Mouse (Mus musculus) frontal cortex, adult 2 months (tissue): ENCODE measurements around the gene Aig1. TPM values are rescaled to one million over a fixed set of nuclear protein-coding genes. Genes with fewer than 3 reads are reported as not detected.

ENCODE experiments used
- DNase-seq, 2 experiments: peaks; one replicate each; pipeline ENCODE4 v3.0.0; 2022; ENCODE audit warnings: low spot score in 1 of 2; ENCODE audit errors: extremely low spot score in 1 of 2
- polyA plus RNA-seq: library from polyadenylated mRNA; depleted of rRNA; stranded (reverse); fragments of >200 nt; gene quantifications from 2 replicates; pipeline ENCODE4 v1.2.3, GENCODE M21; 2012

Gene Aig1
- polyA plus RNA-seq, 1 experiment, result 69.6 TPM

DNA sequence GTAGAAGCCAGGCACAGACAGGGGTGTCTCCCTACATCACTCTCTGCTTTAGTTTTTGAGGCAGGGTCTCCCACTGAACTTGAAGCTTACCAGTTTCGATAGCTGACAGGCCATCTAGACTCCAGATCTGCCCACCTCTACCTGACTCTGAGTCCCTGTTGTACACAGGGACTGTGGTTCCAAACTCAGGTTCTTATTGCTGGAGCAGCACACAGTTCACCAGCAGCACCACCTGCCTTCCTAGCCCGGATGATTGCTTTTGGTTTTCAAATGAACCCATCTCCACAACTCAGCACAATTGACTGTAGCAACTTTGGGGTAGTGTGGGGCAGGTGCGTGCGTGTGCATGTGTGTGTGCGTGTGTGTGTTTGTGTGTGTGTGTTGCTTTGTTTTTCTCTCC, 155.1 kb downstream of the Aig1 start:
- DNase-seq, result no peak

DNA sequence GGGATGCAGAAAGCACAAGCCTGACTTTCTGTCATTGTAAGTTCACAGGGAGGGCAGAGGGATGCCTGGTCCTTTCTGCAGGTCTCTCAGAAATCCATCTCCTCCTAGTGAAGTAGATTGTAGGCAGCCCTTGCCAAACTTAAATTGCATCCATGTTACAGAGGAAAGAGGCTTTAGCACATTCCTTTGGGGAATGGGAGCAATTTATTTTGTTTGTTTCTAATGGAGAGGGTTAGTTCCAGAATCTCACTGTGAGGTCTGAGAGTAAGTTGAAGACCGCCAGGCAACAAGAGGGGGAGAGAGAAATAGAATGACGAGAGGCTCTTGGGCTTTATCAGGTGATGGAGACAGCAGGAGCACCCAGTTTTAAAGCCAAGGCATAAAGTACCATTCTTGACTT, 155.7 kb downstream of the Aig1 start:
- no peak for DNase-seq

DNA sequence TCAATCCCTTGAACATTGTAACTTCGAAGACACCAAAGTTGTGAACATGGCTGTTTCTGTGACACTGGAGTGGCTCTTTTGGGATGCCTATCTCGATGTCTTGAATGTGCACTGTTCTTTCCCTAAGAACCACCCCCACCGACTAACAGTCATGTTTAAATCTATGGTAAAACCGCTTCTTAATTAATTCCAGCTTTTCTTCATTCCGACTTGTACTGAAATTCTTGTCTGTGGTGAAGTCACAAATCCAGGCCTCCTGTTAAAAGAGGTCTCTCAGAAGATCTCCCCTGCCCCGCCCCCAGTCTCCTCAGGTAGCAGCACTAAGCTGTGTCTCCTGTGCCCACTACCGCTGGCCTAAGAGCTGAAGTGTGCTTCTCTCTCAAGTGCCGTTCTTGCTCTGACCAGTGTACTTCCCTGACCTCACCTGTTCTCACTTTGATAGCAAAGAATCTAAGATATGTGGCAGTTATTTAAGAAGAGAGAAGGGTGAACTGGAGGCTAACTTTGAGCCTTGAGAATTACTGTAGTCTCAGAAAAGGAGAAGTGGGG, 157.4 kb downstream of the Aig1 start:
- no peak for DNase-seq

DNA sequence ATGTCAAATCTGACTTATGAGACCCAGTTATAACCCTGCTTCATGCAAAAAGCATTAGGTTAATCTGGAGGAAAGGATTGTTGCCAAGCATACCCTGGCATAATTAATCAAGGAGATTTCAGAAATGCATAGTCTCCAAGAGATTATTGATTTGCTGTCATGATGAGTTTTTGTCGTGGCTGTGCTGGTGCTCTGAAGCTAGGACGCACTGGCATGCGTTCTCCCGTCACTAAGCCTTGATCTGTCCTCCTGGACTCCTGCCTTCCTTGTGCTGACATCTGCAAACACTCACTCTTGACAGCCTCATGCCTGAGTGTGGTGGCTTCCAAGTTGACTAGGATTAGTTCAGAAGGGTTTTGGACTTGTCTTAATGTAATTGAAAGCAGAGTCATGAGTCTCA, 163.0 kb downstream of the Aig1 start:
- DNase-seq, result no peak

DNA sequence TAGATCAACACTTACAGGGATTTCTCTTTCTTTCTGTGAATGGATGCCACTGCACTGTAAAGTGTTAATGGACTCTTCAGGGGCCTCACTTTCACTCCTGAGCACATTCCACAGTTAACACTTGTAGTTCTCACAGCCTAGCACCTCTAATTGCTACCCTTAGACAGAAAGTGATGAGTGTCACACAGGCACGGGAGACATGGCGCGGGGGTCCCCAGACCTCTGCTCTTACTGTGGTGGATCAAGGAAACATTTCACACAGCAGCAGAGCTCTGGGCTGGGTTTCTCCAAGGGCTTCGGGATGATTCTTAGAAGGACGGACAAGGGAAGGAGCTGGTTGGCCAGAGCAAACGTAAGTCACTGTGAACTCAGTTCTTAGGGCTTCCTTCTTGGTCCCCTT, 166.1 kb downstream of the Aig1 start:
- no peak for DNase-seq

DNA sequence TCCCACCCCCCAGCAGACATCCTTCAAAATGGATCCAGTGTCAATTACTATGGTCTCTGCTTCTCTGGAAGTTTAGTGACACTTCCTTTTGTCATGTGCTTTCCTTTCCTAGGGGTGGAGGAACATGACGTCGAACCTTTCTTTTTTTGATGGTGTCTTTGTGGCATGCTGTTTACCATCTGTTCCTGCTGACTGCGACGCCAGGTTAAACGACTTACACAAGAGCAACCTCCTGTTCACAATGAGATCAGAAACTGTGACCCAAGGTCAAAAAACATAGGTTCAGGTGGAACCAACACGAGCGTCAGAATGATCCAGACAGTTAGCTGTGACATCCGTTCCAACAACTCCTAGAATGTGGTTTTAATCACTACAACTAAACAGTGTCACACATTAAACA, 166.7 kb downstream of the Aig1 start:
- DNase-seq, result no peak

DNA sequence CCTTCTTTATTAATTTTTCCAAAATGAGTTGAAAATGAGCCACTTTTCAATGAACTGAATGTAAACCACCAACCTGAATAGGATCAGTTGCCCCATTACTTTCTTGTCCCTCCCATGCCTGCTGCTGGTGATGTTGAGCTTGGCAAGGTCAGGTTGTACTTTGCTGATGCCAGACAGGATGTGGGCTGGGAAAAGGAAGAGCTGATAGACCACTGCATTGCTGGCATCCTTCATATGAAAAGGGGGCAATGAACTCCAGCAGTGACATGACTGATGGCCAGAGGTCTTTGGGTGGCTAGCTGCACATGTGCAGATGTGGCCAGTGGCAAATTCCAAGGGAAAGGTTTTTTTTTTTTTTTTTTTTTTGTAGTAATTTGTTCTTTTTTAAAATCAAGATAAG, 172.5 kb downstream of the Aig1 start:
- DNase-seq, result no peak

DNA sequence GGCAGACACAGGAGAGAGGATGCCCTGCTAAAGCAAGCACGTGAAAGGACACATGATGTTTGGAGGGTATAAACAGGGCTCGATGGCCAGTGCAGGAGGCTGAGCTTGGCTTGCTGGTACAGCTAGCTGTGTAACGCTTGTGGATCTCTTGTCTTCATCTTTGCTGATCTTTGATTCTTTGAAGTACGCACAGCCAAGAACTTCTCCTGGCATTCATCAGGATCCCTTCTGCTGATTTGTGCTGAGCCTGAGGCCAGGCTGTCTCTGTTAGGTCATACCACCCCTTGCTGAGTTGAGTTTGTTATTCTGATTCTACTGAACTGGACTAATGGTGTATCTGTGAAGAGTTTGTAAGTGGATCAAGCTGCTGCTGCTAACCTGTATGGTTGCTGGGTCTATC, 175.5 kb downstream of the Aig1 start:
- no peak for DNase-seq

DNA sequence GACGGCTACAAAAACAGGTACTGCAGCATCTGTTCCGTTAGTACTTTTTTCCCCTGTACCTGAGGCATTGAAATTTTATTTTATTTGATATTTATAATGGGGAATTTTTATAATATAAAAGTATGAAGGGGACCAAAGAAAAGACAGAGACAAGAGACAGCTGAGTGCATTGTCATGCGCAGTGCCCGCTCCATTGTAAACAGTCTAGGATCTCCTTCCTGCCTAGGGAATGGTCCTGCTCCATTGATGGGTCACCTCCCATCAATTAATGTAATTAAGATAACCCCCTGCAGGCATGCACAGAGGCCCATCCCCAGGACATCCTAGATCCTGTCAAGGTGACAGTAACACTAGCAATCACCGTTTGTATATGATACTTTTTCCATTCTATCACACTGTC, 178.0 kb downstream of the Aig1 start:
- DNase-seq, result no peak

DNA sequence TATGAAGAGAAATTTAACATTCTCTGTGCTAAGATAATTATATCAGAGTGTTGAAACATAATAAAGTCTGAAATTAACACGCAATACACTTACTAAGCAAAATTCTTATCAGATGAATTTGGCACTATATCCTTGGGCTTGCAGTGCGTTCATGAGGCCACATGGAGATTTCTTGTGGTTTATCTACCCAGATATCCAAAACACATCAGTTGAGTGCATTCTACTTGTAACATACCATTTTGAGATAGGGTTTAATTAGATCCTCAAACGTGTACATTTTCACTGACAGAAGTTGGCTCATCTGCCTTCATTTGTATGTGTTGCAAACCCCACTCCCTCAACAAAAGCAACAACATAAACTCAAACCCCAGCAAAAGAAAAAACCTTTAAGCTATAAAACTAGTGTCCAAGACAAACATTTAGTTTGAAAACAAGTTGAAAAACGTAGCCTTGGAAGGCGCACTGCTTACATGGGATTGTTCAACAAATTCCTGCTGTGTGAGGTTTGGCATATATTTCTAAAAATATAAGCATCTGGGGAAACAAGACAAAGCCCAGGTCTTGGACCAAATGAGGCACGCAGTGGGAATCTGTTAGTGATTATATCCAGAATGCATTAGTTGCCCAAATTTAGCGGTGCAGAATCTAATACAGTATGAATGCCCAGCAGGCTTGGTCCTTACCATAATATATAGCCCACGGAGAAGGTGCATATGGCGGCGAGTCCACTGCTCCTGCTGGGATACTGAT, 178.8 kb downstream of the Aig1 start:
- no peak for DNase-seq

DNA sequence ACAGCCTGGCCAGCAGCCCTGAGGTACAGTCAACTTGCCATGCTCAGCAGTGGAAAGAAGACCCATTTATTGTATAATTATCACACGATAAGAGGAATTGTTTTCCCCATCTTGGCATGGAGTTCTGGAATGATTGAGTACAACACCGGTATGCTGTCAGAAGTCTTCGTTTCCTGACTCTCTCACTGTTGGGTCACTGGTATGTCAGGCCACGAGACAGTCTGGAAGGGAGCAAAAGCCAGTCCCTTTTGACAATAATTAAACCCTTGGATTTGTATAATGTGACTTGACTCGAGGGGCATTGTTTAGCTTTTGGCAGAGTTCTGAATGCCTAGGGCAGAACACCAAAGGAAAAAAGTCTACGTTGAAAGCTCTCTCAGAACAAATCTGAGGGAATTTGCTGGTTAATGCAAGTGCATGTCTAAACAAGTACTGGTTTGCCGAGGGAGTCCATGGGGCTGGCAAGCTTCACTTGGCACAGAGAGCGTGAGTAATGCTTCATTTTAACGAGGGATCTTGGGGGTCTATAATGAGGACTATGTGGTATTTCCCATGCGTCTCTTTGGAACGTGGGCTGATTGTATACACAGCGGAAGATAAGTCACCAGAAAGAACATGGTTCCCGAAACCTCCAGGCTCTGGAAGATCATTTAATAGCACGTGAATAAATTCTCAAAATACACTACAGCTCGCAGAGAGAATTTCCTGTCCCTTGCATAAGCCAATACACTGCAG, 180.2 kb downstream of the Aig1 start:
- DNase-seq, result no peak

DNA sequence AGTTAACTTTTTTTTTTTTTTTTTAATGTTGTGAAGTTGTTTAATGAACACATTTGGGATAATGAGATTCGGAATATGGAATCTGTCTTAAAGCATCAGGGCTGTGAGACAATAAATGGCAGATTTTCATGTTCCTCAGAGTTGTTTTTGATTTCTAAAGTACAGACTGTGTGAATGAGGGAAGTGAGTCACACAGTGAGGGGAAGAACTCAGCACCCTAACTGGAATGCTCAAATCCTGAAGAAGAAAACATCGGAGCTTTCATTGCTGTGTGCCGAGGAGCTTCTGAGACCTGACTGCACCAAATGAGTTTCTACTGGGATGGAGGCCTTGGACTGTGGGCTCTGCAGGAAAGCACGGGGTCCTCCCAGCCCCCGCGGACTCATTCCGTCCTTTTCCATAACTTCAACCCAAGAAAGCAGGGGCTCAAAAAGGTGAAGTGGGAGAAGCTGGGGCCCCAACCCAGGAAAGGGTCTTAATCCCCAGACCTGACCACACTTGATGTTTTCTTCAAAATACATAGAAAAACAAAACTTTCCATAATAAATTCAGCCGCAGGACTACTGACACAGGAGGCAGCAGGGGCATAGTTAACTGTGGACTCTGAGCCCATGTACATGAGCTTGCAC, 181.5 kb downstream of the Aig1 start:
- no peak for DNase-seq

DNA sequence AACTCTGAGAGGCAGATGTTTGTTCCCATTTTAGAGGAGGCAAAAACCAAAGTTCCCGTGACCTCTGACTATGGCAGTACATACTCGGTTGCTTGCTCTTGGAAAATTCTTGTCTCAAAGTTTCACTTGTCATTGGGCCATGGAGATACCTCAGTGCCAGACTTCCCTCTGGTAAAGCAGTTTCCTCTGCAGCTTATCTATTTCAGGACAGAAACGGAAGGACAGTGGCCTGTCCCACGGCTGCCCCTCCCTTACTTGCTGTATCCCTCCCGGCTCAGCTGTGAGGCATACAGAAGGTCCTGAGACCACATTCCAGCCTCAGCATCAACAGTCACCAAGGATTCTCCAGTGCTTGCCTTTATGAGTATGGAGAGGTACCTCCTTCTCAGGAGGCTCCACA, 182.7 kb downstream of the Aig1 start:
- no peak for DNase-seq

DNA sequence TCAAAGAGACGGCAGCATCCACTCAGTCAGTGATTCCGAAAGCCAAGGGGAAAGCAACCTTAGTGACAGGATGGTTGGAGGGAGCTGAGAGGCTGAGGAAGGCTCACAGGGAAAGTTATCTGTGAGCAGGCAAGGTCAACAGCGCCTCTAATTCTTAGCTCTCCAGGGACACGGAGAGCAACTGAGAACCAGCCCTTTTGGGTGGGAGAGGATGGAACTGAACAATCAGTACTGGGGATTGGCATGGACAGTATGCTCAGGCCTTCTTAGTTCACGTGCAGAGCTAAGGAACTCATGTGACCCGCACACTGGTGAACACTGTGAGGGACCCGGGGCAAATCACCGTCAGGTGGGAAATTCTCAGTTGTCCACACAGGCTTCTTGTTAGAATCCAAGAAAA, 183.4 kb downstream of the Aig1 start:
- DNase-seq, result no peak

DNA sequence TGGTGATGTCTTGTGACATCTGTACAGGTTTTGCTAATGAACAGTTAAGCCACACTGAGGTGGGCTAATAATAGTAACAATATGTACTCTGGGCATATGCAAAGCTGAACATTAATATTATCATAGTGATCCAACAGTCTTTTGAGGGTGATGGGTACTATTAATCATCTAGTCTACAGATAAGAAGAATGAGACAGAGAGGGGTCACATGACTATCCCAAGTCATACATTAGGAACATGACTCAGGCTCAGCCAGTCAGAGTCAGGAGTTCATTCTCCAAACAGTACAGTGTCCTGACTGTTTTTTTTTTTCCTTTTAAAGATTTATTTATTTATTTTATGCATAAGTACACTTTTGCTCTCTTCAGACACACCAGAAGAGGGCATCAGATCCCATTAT, 184.3 kb downstream of the Aig1 start:
- no peak for DNase-seq

DNA sequence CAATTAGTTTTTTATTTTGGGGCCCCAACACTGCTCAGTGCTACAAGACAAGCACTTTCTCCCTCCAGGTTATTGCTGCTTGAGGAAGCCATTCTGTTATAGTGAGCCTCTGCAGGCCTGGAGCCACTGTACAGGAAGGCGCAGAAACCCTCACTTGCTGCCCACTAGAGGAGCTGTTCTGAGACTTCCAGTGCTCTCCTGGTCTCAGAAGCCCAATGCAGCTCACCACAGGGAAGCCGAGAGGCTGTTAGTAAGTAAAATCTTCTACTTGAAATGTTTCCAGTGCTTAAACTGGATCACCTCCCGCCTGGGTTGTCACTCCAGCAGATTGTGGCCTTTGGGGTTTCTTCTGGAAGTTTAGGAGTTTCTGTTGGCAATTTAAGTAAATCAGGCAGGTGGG, 186.2 kb downstream of the Aig1 start:
- DNase-seq, result no peak

DNA sequence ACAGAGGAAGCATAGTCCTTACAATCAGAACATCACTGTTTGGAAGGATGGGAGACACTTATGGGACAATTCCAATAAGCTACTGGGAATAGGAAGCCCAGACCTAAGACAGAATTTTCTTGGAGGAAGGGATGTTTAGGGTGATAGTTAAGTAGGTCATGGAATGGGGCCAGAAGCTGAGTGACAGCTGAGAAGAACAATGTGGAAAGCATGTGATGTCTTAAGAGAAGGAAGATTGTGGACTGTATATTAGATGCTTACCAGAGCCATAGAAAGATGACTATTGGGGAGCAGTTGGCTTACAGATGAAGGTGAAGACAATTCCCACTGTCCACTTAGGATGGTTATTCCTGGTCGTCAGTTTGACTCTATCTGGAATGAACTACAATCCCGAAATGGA, 191.3 kb downstream of the Aig1 start:
- DNase-seq, result no peak

DNA sequence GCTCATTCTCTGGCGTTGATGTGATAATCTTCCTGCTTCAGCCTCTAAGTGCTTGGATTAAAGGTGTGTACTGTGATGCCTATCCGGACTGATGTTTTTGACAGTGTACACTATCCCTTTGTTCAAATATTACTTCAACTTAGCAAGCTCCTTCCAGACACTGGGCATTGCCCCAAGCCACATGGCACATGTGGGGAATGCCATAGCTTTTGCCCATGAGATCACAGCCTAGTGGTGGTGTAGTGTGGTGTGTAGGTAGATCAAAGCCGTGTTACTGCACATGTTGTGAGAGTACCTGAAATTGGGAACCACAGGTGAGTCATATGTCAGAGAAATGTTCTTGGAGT, 193.8 kb downstream of the Aig1 start:
- DNase-seq, result no peak

DNA sequence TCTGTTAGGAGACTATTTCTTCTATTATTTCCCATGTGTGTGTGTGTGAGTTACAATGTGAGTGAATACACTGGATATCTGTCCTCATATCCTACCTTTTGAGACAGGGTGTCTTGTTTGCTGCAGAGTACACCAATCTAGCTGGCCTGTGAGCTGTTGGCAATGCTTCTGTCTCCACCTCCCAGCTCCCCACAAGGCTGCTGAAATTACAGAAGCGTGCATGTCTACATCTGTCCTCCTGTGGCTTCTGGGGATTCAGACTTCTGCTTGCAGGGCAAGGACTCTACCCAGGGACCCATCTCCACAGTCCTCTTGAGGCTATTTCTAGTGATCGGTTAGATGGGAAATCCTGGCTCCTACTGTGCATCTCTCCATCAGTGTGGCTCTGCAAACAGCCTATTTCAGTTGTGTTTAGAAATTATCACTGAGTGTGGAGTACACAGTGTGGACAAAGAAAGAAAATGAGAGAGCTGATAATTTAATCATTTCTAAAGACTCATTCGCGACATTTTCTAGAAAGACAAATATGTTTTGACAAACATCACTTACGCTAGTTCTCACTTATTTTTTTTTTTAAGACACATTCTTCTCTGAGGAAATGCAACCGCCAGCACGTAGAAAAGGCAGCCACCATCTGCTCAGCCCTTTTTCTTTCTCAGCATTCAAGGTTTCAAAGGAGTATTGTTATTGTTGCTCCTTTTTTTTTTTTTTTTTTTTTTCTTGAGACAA, 194.3 kb downstream of the Aig1 start:
- DNase-seq, result peak in 1 of 2 experiments; percentile 45

DNA sequence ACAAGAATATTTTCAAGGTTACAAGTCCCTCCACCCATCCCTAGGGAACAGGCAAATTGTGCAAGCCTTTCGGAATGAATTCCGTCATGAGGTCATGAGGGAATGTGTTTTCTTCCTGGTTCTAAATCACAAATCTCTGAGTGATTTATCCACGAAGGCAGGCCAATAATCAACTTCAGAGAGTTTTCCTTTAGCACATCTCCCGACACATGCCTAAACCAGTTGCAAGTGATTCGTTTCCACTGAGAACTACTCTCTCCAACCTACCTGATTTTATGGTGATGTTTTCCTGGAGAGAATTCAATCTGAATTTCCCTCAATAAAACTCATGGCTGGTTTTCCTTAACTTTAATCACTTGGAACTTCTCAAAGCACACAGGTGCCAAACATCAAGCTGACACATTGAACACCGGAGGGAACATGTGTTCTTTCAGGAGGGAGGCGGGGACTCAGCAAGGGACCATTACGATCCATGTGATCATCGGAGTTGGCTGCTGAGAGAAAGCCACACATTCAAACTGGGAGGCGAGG, 201.5 kb downstream of the Aig1 start:
- DNase-seq, result no peak

DNA sequence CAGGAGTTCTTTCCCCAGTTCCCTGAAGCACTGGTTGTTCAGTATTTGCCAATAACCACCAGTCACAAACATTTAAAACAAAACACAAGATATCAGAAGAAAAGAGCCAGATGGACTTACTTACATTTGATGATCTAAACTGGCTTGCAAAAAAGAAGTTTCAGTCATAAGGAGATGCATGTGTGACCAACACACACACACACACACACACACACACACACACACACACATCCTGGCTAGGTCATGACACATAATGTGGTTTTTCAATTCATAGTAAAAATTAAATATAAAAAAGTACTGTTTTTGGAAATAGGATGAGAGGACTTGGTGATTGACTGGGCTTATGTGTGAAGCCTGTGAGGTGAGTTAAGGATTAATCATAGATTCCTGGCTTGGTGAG, 205.3 kb downstream of the Aig1 start:
- DNase-seq, result no peak
